Mouse (Mus musculus) heart, embryonic 13.5 days (tissue): ENCODE data around the gene Rhox3h. TPM values are rescaled to one million over a fixed set of nuclear protein-coding genes. Genes with fewer than 3 reads are reported as not detected.
"Not testable (repeated sequence)": the region's sequence is repeated elsewhere in the genome, so short reads cannot be mapped to it uniquely, and the experiment has no call there.

Experiments used
- ATAC-seq: fragments of 200-750 bp; cut with Nextera tagmentation; 2 replicates; pipeline ENCODE4 v1.8.0; 2017; ENCODE audit warnings: moderate TSS enrichment; ENCODE audit not compliant: insufficient number of reproducible peaks, low FRiP score, low TSS enrichment; ENCODE audit errors: extremely low read depth
- H3K27ac ChIP-seq: fragments of 300-500 bp; sonication (generic); replicated peaks from 2 replicates; pipeline ENCODE4 v1.5.1; 2015; ENCODE audit warnings: moderate library complexity, mild to moderate bottlenecking, inconsistent platforms
- H3K27me3 ChIP-seq: fragments of 300-500 bp; sonication (generic); replicated peaks from 2 replicates; pipeline ENCODE4 v1.6.1; 2015; ENCODE audit warnings: mild to moderate bottlenecking, inconsistent platforms
- H3K36me3 ChIP-seq: fragments of 300-500 bp; sonication (generic); 2 replicates; pipeline ENCODE4 v1.6.1; 2015; ENCODE audit warnings: mild to moderate bottlenecking, inconsistent platforms
- H3K4me1 ChIP-seq: fragments of 300-500 bp; sonication (generic); 2 replicates; pipeline ENCODE4 v1.6.1; 2015; ENCODE audit warnings: inconsistent platforms
- H3K4me2 ChIP-seq: fragments of 300-500 bp; sonication (generic); 2 replicates; pipeline ENCODE4 v1.6.1; 2015; ENCODE audit warnings: inconsistent platforms, mild to moderate bottlenecking, moderate library complexity
- H3K4me3 ChIP-seq: fragments of 300-500 bp; sonication (generic); 2 replicates; pipeline ENCODE4 v1.5.1; 2015; ENCODE audit warnings: moderate library complexity, mild to moderate bottlenecking, inconsistent platforms
- H3K9ac ChIP-seq: fragments of 300-500 bp; sonication (generic); 2 replicates; pipeline ENCODE4 v1.6.1; 2015; ENCODE audit warnings: inconsistent platforms, mild to moderate bottlenecking, moderate library complexity
- H3K9me3 ChIP-seq: fragments of 300-500 bp; sonication (generic); 2 replicates; pipeline ENCODE4 v1.6.1; 2016; ENCODE audit warnings: inconsistent platforms
- WGBS: fragments of 180-500 bp; shearing (Covaris S2); methylation state at CpG from one replicate; pipeline ENCODE4 v1.1.7; 2015; ENCODE audit warnings: mixed read lengths; 5-methylcytosine and 5-hydroxymethylcytosine counted together
- polyA plus RNA-seq: library from polyadenylated mRNA; unstranded; fragments of >200 nt; fragmentation: Nextera tagmentation; extraction: Ambion mirVana; gene quantifications from 2 replicates; pipeline ENCODE4 v1.2.1, GENCODE M21; 2015

Gene Rhox3h
- not detected in 2 replicates for polyA plus RNA-seq

GRCm38 (mm10) chrX:37668664-37669063, at the start of gene Rhox3h:
TSS of gene Rhox3h (minus strand) at chrX:37668764.
- 64% methylated on average over 1 of the region's 3 CpGs for WGBS
- H3K4me3 ChIP-seq, ATAC-seq, H3K4me2 ChIP-seq, H3K27me3 ChIP-seq, H3K27ac ChIP-seq, H3K9me3 ChIP-seq, H3K9ac ChIP-seq, H3K4me1 ChIP-seq, H3K36me3 ChIP-seq: not testable (repeated sequence)

DNA sequence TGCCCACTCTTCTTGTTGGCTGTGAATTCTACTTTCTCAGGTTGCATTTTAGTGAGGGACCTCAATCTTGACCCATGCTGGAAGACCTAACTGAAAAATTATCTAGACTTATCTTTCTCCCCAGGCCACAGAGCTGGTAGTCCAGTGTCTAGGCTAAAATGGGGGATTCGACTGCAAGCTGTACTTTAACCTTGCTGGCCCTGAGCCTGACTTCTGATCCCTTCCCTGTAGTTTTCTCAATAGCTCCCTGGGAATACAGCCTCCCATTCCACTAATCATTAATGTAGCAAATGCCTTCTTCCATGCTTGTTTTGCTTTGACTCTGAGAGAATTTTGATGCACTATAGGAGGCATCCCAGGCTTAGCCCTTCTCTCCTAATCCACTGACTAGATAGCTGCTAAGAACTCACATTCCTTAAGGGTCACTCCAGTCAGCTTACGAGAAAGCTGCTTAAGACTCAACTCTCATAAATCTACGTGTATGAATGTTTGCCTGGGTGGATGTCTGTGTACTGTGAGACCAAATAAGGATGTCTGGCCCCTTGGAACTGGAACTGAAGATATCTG, 33.3 kb upstream of the Rhox3h start:
- ATAC-seq, result no peak

GRCm38 (mm10) chrX:37692261-37692660, 23.7 kb upstream of the Rhox3h start:
- Histone ChIP-seq H3K4me2 (no peak overlapping the region), H3K4me3 (no peak overlapping the region), H3K27ac (no peak overlapping the region), H3K36me3 (no peaks in the 10 kb centered on the region), H3K9me3 (no peaks in the 10 kb centered on the region), H3K27me3 (no peaks in the 10 kb centered on the region), H3K4me1 (no peaks in the 10 kb centered on the region), H3K9ac (no peak overlapping the region)
- ATAC-seq, result no peak
- 71% methylated on average over 2 of the region's 2 CpGs for WGBS

More for the DNA sequence above, 33.3 kb upstream of the Rhox3h start:
- Histone ChIP-seq H3K27ac (no peak overlapping the region), H3K4me3 (no peak overlapping the region), H3K4me2 (no peak overlapping the region), H3K27me3 (no peaks in the 10 kb centered on the region), H3K4me1 (no peaks in the 10 kb centered on the region), H3K9ac (no peak overlapping the region), H3K36me3 (no peaks in the 10 kb centered on the region), H3K9me3 (no peaks in the 10 kb centered on the region)
- WGBS, result 57% methylated on average over 3 of the region's 3 CpGs

DNA sequence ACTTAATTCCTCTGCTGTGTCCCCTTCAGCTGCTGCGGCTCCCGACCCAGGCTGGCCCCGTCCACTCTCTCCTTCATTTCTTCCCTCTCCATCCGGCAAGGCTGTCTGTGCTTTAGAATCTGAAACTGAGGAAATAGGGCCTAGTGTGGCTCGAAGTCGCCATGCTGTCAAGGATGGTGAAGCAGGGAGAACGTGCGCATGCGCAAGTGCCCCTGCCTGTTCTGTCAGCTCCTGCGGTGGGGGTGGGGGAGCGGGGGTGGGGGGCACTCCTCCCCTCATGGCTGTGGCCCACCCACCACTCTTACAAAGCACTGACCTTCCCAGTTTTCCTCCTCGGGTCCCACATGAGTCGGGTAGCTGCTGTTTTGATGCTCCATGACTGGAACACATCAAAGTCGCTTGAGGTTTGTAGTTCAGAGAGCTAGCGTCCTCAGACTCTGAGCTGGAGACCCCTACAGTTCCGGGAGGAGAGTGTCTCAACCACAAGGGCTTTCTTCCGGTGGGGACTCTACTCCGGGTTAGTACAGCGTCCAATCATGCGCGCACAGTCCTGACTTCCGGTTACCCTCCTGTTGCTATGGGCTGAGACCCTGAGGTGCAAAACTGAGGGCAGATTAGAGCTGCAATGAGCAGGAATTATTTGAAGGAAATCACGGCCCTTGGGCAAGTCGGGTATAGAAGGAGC, 14.6 kb upstream of the Rhox3h start:
- ATAC-seq, result no peak
- 80% methylated on average over 24 of the region's 24 CpGs for WGBS

DNA sequence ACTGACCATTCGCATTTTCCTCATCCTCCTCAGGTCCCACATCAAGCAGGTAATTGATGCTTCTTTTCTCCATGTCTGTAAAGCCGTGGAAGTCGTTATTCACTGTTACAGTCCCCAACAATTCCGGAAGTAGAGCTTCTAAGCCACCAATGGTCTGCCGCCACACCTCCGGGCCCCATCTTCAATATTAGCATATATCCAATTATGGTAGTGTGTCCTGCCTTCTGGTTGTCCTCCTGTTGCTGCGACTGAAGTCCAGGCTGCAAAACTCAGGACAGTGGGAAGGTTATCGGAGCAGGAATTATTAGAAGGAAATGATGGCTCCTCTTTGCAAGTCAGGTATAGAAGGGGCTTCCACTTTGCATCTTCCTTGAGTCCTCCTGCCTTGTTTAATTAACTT, 4.6 kb upstream of the Rhox3h start, which contains the start of gene Rhox2h:
TSS of gene Rhox2h (minus strand) at position 101 of the 400 bp plus-strand sequence.
- not testable (repeated sequence) for H3K27ac ChIP-seq, H3K4me1 ChIP-seq, H3K4me2 ChIP-seq, H3K27me3 ChIP-seq, H3K4me3 ChIP-seq, H3K9ac ChIP-seq, H3K9me3 ChIP-seq, H3K36me3 ChIP-seq, ATAC-seq
- WGBS, result 76% methylated on average over 8 of the region's 8 CpGs

More for the DNA sequence above, 14.6 kb upstream of the Rhox3h start:
- Histone ChIP-seq H3K27me3 (no peaks in the 10 kb centered on the region), H3K9ac (no peak overlapping the region), H3K27ac (no peak overlapping the region), H3K9me3 (no peaks in the 10 kb centered on the region), H3K4me3 (no peak overlapping the region), H3K4me2 (no peak overlapping the region), H3K36me3 (no peaks in the 10 kb centered on the region), H3K4me1 (no peaks in the 10 kb centered on the region)

DNA sequence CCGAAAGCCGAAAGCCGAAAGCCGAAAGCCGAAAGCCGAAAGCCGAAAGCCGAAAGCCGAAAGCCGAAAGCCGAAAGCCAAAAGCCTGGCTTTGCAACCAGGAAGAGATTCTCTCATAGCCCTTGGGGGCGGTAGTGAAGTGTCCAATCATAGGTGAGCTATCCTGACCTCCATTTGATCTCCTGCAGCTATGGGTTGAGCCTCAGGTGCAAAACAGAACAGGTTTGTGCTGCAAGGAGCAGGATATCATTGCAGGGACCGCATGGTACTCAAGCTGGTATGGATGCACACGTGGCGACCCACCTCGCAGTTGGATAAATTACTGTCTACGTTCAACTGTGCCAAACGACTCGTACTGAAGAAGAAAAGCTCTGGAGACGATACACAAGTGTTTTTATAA, 17.3 kb downstream of the Rhox3h start, which contains the start of gene Rhox4g:
TSS of gene Rhox4g (minus strand) at position 101 of the 400 bp plus-strand sequence.
- H3K9me3 ChIP-seq, H3K4me2 ChIP-seq, H3K27ac ChIP-seq, H3K36me3 ChIP-seq, H3K9ac ChIP-seq, H3K4me1 ChIP-seq, H3K27me3 ChIP-seq, H3K4me3 ChIP-seq, ATAC-seq: not testable (repeated sequence)
- 81% methylated on average over 16 of the region's 20 CpGs for WGBS

- H3K27me3 ChIP-seq, H3K27ac ChIP-seq, H3K4me1 ChIP-seq, H3K9me3 ChIP-seq, H3K36me3 ChIP-seq, H3K4me3 ChIP-seq, ATAC-seq, H3K9ac ChIP-seq, H3K4me2 ChIP-seq: not testable (repeated sequence)
- WGBS, result 79% methylated on average over 6 of the region's 6 CpGs
Measured at GRCm38 (mm10) chrX:37643370-37643769, 25.2 kb downstream of the Rhox3h start, which contains the start of gene Rhox2g. TSS of gene Rhox2g (minus strand) at chrX:37643470.

- H3K36me3 ChIP-seq, H3K9ac ChIP-seq, ATAC-seq, H3K4me2 ChIP-seq, H3K4me1 ChIP-seq, H3K9me3 ChIP-seq, H3K27ac ChIP-seq, H3K4me3 ChIP-seq, H3K27me3 ChIP-seq: not testable (repeated sequence)
- WGBS, result 85% methylated on average over 2 of the region's 2 CpGs
Measured at GRCm38 (mm10) chrX:37628512-37628911, 40.1 kb downstream of the Rhox3h start, which contains the start of gene Rhox3g. TSS of gene Rhox3g (minus strand) at chrX:37628612.

Other genes with a start within 250 kb of the Rhox3h start
- not detected in 2 replicates for gene Rhox4b, start 236.3 kb downstream of the Rhox3h start, polyA plus RNA-seq
- not detected in 2 replicates for gene Rhox2c, start 215.1 kb downstream of the Rhox3h start, polyA plus RNA-seq
- gene Rhox3c, start 210.2 kb downstream of the Rhox3h start, polyA plus RNA-seq, result not detected in 2 replicates
- gene Rhox4c, start 188.4 kb downstream of the Rhox3h start, polyA plus RNA-seq, result not detected in 2 replicates
- not detected in 2 replicates for gene Rhox2d, start 175.3 kb downstream of the Rhox3h start, polyA plus RNA-seq
- gene Rhox4d, start 154.4 kb downstream of the Rhox3h start, polyA plus RNA-seq, result not detected in 2 replicates
- not detected in 2 replicates for gene Rhox2e, start 138.3 kb downstream of the Rhox3h start, polyA plus RNA-seq
- gene Rhox3e, start 126.7 kb downstream of the Rhox3h start, polyA plus RNA-seq, result not detected in 2 replicates
- not detected in 2 replicates for gene Rhox4e, start 111.4 kb downstream of the Rhox3h start, polyA plus RNA-seq
- gene Rhox2f, start 97.4 kb downstream of the Rhox3h start, polyA plus RNA-seq, result not detected in 2 replicates
- not detected in 2 replicates for gene Rhox3f, start 87.8 kb downstream of the Rhox3h start, polyA plus RNA-seq
- not detected in 2 replicates for gene Rhox4f, start 61.1 kb downstream of the Rhox3h start, polyA plus RNA-seq
- gene Rhox3g, start 40.2 kb downstream of the Rhox3h start, polyA plus RNA-seq, result not detected in 2 replicates
- not detected in 2 replicates for gene Rhox2g, start 25.3 kb downstream of the Rhox3h start, polyA plus RNA-seq
- gene Rhox4g, start 17.4 kb downstream of the Rhox3h start, polyA plus RNA-seq, result not detected in 2 replicates
- not detected in 2 replicates for gene Rhox2h, start 4.5 kb upstream of the Rhox3h start, polyA plus RNA-seq
- gene Rhox5, start 136.1 kb upstream of the Rhox3h start, polyA plus RNA-seq, result 10.6 and 12.4 TPM in 2 replicates
- not detected in 2 replicates for gene Rhox6, start 158.1 kb upstream of the Rhox3h start, polyA plus RNA-seq
- not detected in 2 replicates for gene Rhox7a, start 162.9 kb upstream of the Rhox3h start, polyA plus RNA-seq
- gene Rhox8, start 210.2 kb upstream of the Rhox3h start, polyA plus RNA-seq, result not detected in 2 replicates
- gene Rhox7b, start 228.5 kb upstream of the Rhox3h start, polyA plus RNA-seq, result not detected in 2 replicates
- not detected in 2 replicates for gene Rhox9, start 233.0 kb upstream of the Rhox3h start, polyA plus RNA-seq